Mouse (Mus musculus): ENCODE measurements around the gene Med13. TPM values are rescaled to one million over a fixed set of nuclear protein-coding genes. Genes with fewer than 3 reads are reported as not detected.

The Med13 gene
- polyA plus RNA-seq, 1 experiment from 2014 or later: 13.9 TPM

DNA sequence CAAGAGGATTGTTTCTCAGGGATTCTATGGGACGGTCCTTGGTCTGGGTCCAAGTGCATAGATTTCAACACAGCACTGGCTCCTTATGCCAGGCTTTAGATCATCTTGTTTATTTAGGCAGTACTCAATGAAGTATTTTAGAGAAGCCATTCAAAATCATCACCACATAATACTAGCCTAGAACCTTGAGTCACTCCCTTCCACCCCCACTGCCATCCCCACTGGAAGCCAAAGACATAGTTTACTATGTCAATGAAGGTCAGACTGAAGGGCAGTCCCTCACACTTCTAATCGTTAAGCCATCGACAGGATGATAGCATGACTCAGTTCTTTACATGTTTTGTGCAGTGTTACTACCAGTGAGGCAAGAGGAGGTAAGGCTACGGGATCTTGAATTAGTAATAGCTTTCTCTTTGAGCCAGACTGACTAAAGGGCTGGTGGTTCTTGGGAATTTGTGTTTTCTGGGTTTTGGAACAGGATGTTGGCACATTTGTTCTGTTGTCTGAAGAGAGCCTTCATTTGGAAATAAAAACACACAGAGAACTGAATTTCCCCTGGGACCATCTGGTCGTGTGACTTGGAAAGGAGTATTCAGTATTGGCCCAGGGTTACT is 24.2 kb upstream of the Med13 start:
- 85% methylated on average over 5 of the region's 5 CpGs for WGBS

DNA sequence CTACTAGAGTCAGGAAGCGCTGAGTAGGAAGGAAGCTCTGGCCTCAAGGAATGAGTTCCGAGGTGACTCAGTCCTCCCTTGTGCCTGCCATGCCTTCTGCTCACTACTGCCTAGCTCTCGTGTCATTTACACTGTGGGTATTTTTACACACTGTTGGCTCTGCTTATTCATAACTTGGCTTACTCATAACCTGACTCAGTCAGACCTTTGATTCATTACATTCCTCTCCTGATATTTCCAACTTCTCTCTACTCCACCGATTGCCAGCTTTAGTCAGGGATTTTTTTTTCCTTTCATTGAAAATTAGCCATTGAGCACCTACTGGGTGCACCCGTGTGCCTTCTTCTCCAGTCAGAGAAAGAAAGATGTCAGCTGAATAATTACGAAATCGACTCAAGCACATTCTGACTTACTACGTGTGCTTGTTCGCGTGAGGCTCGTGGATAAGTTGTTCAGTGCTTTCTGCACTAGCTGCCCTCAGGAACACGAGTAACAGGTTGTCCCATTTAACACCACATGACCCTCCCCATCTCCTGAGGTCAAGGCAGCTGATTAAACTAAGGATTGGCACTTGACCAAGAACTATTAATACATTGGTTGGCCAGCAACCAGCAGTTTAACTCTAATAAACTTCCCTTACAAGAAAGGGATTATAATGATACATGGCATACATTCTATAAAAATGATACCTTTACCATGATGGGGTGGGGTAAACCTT is 23.3 kb upstream of the Med13 start:
- no peaks in the 10 kb centered on the region for H3K4me1 ChIP-seq (ENCODE audit: control insufficient read depth, insufficient read depth, low read length)
- no peaks in the 10 kb centered on the region for H3K27me3 ChIP-seq (ENCODE audit: control insufficient read depth, insufficient read depth, low read length)
- no peak overlapping the region for H3K9ac ChIP-seq (replicated peaks; ENCODE audit: low read depth, low read length)
- WGBS: 86% methylated on average over 12 of the region's 12 CpGs
- ATAC-seq (ENCODE audit: low read depth): no peak
- H3K36me3 ChIP-seq (ENCODE audit: control insufficient read depth, insufficient read depth, low read length): no peaks in the 10 kb centered on the region
- no peaks in the 10 kb centered on the region for H3K9me3 ChIP-seq (ENCODE audit: control insufficient read depth, low read length)
- no peak overlapping the region for H3K4me3 ChIP-seq (ENCODE audit: low read depth, low read length)
- H3K27ac ChIP-seq (ENCODE audit: low read depth, low read length): no peak overlapping the region
- H3K4me2 ChIP-seq (ENCODE audit: low read depth, low read length): no peak overlapping the region

More for the DNA sequence above, 24.2 kb upstream of the Med13 start:
- Histone ChIP-seq H3K4me3 (ENCODE audit: low read depth, low read length) (no peak overlapping the region), H3K27ac (ENCODE audit: low read depth, low read length) (no peak overlapping the region), H3K27me3 (ENCODE audit: control insufficient read depth, insufficient read depth, low read length) (no peaks in the 10 kb centered on the region), H3K9ac (replicated peaks; ENCODE audit: low read depth, low read length) (no peak overlapping the region), H3K4me2 (ENCODE audit: low read depth, low read length) (no peak overlapping the region), H3K36me3 (ENCODE audit: control insufficient read depth, insufficient read depth, low read length) (no peaks in the 10 kb centered on the region), H3K4me1 (ENCODE audit: control insufficient read depth, insufficient read depth, low read length) (no peaks in the 10 kb centered on the region), H3K9me3 (ENCODE audit: control insufficient read depth, low read length) (no peaks in the 10 kb centered on the region)
- ATAC-seq (ENCODE audit: low read depth): no peak

GRCm38 (mm10) chr11:86378981-86379380 is 21.6 kb upstream of the Med13 start:
- no peak for ATAC-seq (ENCODE audit: low read depth)
- no peaks in the 10 kb centered on the region for H3K4me1 ChIP-seq (ENCODE audit: control insufficient read depth, insufficient read depth, low read length)
- 69% methylated on average over 4 of the region's 4 CpGs for WGBS
- H3K4me2 ChIP-seq (ENCODE audit: low read depth, low read length): no peak overlapping the region
- no peaks in the 10 kb centered on the region for H3K36me3 ChIP-seq (ENCODE audit: control insufficient read depth, insufficient read depth, low read length)
- no peaks in the 10 kb centered on the region for H3K9me3 ChIP-seq (ENCODE audit: control insufficient read depth, low read length)
- no peaks in the 10 kb centered on the region for H3K27me3 ChIP-seq (ENCODE audit: control insufficient read depth, insufficient read depth, low read length)
- no peak overlapping the region for H3K9ac ChIP-seq (replicated peaks; ENCODE audit: low read depth, low read length)
- no peak overlapping the region for H3K27ac ChIP-seq (ENCODE audit: low read depth, low read length)
- H3K4me3 ChIP-seq (ENCODE audit: low read depth, low read length): no peak overlapping the region

GRCm38 (mm10) chr11:86377841-86378240 is 20.4 kb upstream of the Med13 start:
- Histone ChIP-seq H3K9me3 (ENCODE audit: control insufficient read depth, low read length) (no peaks in the 10 kb centered on the region), H3K4me3 (ENCODE audit: low read depth, low read length) (no peak overlapping the region), H3K36me3 (ENCODE audit: control insufficient read depth, insufficient read depth, low read length) (no peaks in the 10 kb centered on the region), H3K27ac (ENCODE audit: low read depth, low read length) (no peak overlapping the region), H3K4me2 (ENCODE audit: low read depth, low read length) (no peak overlapping the region), H3K27me3 (ENCODE audit: control insufficient read depth, insufficient read depth, low read length) (no peaks in the 10 kb centered on the region), H3K9ac (replicated peaks; ENCODE audit: low read depth, low read length) (no peak overlapping the region), H3K4me1 (ENCODE audit: control insufficient read depth, insufficient read depth, low read length) (no peaks in the 10 kb centered on the region)
- WGBS: 93% methylated on average over 5 of the region's 5 CpGs
- ATAC-seq (ENCODE audit: low read depth): no peak

- no peak overlapping the region for H3K9ac ChIP-seq (replicated peaks; ENCODE audit: low read depth, low read length)
- 73% methylated on average over 4 of the region's 4 CpGs for WGBS
- H3K36me3 ChIP-seq (ENCODE audit: control insufficient read depth, insufficient read depth, low read length): no peaks in the 10 kb centered on the region
- no peak overlapping the region for H3K4me3 ChIP-seq (ENCODE audit: low read depth, low read length)
- no peaks in the 10 kb centered on the region for H3K9me3 ChIP-seq (ENCODE audit: control insufficient read depth, low read length)
- H3K4me2 ChIP-seq (ENCODE audit: low read depth, low read length): no peak overlapping the region
- H3K27me3 ChIP-seq (ENCODE audit: control insufficient read depth, insufficient read depth, low read length): no peaks in the 10 kb centered on the region
- no peaks in the 10 kb centered on the region for H3K4me1 ChIP-seq (ENCODE audit: control insufficient read depth, insufficient read depth, low read length)
- ATAC-seq (ENCODE audit: low read depth): no peak
- no peak overlapping the region for H3K27ac ChIP-seq (ENCODE audit: low read depth, low read length)
These were observed 19.3 kb upstream of the Med13 start for GRCm38 (mm10) chr11:86376707-86377106.

DNA sequence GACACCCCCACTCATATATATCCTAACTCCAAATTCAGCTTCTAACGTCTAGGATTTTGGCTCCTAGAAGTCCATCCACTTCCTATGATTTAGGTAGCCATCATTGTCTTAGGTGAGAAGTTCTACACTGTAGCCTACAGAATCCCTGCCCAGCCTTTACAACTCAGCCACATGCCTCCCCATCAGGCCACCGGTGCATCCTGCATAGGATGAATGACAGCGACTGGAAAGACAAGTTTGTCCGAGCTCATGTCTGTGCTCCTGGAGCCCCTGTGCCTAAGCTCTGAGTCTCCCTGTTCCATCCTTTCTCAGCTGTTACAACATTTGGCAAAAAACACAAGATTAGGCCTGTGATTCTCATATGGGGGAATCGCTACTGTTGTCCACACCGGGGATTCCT is 17.7 kb upstream of the Med13 start:
- ATAC-seq (ENCODE audit: low read depth): no peak
- Histone ChIP-seq H3K27ac (ENCODE audit: low read depth, low read length) (no peak overlapping the region), H3K9me3 (ENCODE audit: control insufficient read depth, low read length) (no peaks in the 10 kb centered on the region), H3K4me3 (ENCODE audit: low read depth, low read length) (no peak overlapping the region), H3K9ac (replicated peaks; ENCODE audit: low read depth, low read length) (no peak overlapping the region), H3K27me3 (ENCODE audit: control insufficient read depth, insufficient read depth, low read length) (no peaks in the 10 kb centered on the region), H3K4me2 (ENCODE audit: low read depth, low read length) (no peak overlapping the region), H3K4me1 (ENCODE audit: control insufficient read depth, insufficient read depth, low read length) (no peaks in the 10 kb centered on the region), H3K36me3 (ENCODE audit: control insufficient read depth, insufficient read depth, low read length) (no peaks in the 10 kb centered on the region)
- 94% methylated on average over 6 of the region's 6 CpGs for WGBS

- Histone ChIP-seq H3K27me3 (ENCODE audit: control insufficient read depth, insufficient read depth, low read length) (no peaks in the 10 kb centered on the region), H3K27ac (ENCODE audit: low read depth, low read length) (no peak overlapping the region), H3K9ac (replicated peaks; ENCODE audit: low read depth, low read length) (no peak overlapping the region), H3K4me2 (ENCODE audit: low read depth, low read length) (no peak overlapping the region), H3K4me1 (ENCODE audit: control insufficient read depth, insufficient read depth, low read length) (no peaks in the 10 kb centered on the region), H3K9me3 (ENCODE audit: control insufficient read depth, low read length) (no peaks in the 10 kb centered on the region), H3K4me3 (ENCODE audit: low read depth, low read length) (no peak overlapping the region), H3K36me3 (ENCODE audit: control insufficient read depth, insufficient read depth, low read length) (no peaks in the 10 kb centered on the region)
- no peak for ATAC-seq (ENCODE audit: low read depth)
- WGBS: 84% methylated on average over 7 of the region's 7 CpGs
These were observed 13.9 kb upstream of the Med13 start for GRCm38 (mm10) chr11:86371266-86371665.

- Histone ChIP-seq H3K27me3 (ENCODE audit: control insufficient read depth, insufficient read depth, low read length) (no peaks in the 10 kb centered on the region), H3K4me2 (ENCODE audit: low read depth, low read length) (no peak overlapping the region), H3K9me3 (ENCODE audit: control insufficient read depth, low read length) (no peaks in the 10 kb centered on the region), H3K36me3 (ENCODE audit: control insufficient read depth, insufficient read depth, low read length) (no peaks in the 10 kb centered on the region), H3K4me3 (ENCODE audit: low read depth, low read length) (no peak overlapping the region), H3K27ac (ENCODE audit: low read depth, low read length) (no peak overlapping the region), H3K4me1 (ENCODE audit: control insufficient read depth, insufficient read depth, low read length) (no peaks in the 10 kb centered on the region), H3K9ac (replicated peaks; ENCODE audit: low read depth, low read length) (no peak overlapping the region)
- no peak for ATAC-seq (ENCODE audit: low read depth)
- 91% methylated on average over 5 of the region's 5 CpGs for WGBS
These were observed 12.5 kb upstream of the Med13 start for GRCm38 (mm10) chr11:86369860-86370259.

DNA sequence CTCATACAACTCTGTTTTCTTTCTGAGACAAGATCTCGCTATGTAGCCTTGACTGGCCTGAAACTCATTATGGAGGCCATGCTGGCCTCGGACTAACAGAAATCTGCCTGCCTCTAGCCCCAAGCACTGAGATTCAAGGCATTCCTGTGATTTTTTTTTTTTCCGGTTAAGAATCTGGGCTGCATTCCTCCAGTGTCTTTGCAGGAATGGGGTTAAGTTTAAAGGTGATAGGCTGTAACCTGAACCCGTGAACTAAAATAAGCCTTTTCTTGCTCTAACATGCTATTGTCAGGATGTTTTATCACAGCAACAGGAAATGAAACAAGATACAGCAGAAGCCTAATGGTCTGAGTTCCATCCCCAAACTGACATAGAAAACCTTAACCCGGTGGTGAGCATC is 11.6 kb upstream of the Med13 start:
- Histone ChIP-seq H3K4me1 (ENCODE audit: control insufficient read depth, insufficient read depth, low read length) (no peaks in the 10 kb centered on the region), H3K27ac (ENCODE audit: low read depth, low read length) (no peak overlapping the region), H3K9me3 (ENCODE audit: control insufficient read depth, low read length) (no peaks in the 10 kb centered on the region), H3K27me3 (ENCODE audit: control insufficient read depth, insufficient read depth, low read length) (no peaks in the 10 kb centered on the region), H3K4me2 (ENCODE audit: low read depth, low read length) (no peak overlapping the region), H3K4me3 (ENCODE audit: low read depth, low read length) (no peak overlapping the region), H3K36me3 (ENCODE audit: control insufficient read depth, insufficient read depth, low read length) (no peaks in the 10 kb centered on the region), H3K9ac (replicated peaks; ENCODE audit: low read depth, low read length) (no peak overlapping the region)
- WGBS: 71% methylated on average over 5 of the region's 5 CpGs
- ATAC-seq (ENCODE audit: low read depth): no peak
